Mouse (Mus musculus) limb, embryonic 10.5 days (tissue): ENCODE data around the gene Ttc7b. TPM values are rescaled to one million over a fixed set of nuclear protein-coding genes. Genes with fewer than 3 reads are reported as not detected.
A peak's percentile ranks its signal among the peaks of the same experiment; 100 is the strongest.

Source experiments
- DNase-seq: peaks from one replicate; pipeline ENCODE4 v3.0.0-alpha.2; 2017; ENCODE audit warnings: low spot score
- H3K27ac ChIP-seq: fragments of 300-500 bp; sonication (generic); 2 replicates; pipeline ENCODE4 v1.5.1; 2016; ENCODE audit warnings: mild to moderate bottlenecking
- H3K27me3 ChIP-seq: fragments of 300-500 bp; sonication (generic); 2 replicates; pipeline ENCODE4 v1.6.1; 2016; ENCODE audit warnings: low read depth, mild to moderate bottlenecking; ENCODE audit not compliant: poor library complexity, severe bottlenecking
- H3K36me3 ChIP-seq: fragments of 300-500 bp; sonication (generic); 2 replicates; pipeline ENCODE4 v1.6.1; 2016; ENCODE audit warnings: mild to moderate bottlenecking, moderate library complexity
- H3K4me1 ChIP-seq: fragments of 300-500 bp; sonication (generic); 2 replicates; pipeline ENCODE4 v1.6.1; 2016
- H3K4me3 ChIP-seq: fragments of 300-500 bp; sonication (generic); 2 replicates; pipeline ENCODE4 v1.5.1; 2016; ENCODE audit warnings: mild to moderate bottlenecking, moderate library complexity
- H3K9me3 ChIP-seq: fragments of 300-500 bp; sonication (generic); replicated peaks from 2 replicates; pipeline ENCODE4 v1.6.1; 2016; ENCODE audit warnings: mild to moderate bottlenecking
- WGBS: fragments of 180-500 bp; shearing (Covaris S2); methylation state at CpG from one replicate; pipeline ENCODE4 v1.1.7; 2016; 5-methylcytosine and 5-hydroxymethylcytosine counted together
- polyA plus RNA-seq: library from polyadenylated mRNA; unstranded; fragments of >200 nt; fragmentation: Nextera tagmentation; extraction: Ambion mirVana; gene quantifications from 2 replicates; pipeline ENCODE4 v1.2.1, GENCODE M21; 2016

Ttc7b gene
- polyA plus RNA-seq, 1 experiment from 2014 or later: 4.3 TPM

GRCm38 (mm10) chr12:100414717-100415398, 105.8 kb downstream of the Ttc7b start:
- H3K4me3 ChIP-seq: no peak overlapping the region
- 0 out of 2 replicates have a peak, but pooled peaks cover 3% of the 10 kb centered on the region for H3K4me1 ChIP-seq
- H3K27me3 ChIP-seq: no peaks in the 10 kb centered on the region
- H3K36me3 ChIP-seq: peaks cover 25% of the 10 kb centered on the region
- no peak overlapping the region for H3K27ac ChIP-seq
- no peaks in the 10 kb centered on the region for H3K9me3 ChIP-seq
- DNase-seq: no peak
- 80% methylated on average over 14 of the region's 14 CpGs for WGBS

- WGBS: 89% methylated on average over 11 of the region's 11 CpGs
- Histone ChIP-seq H3K36me3 (peaks cover 9% of the 10 kb centered on the region), H3K9me3 (no peaks in the 10 kb centered on the region), H3K27me3 (no peaks in the 10 kb centered on the region), H3K4me1 (peaks cover 37% of the 10 kb centered on the region), H3K27ac (0 out of 2 replicates have a peak overlapping the region, but pooled peaks have one; percentile 15), H3K4me3 (no peak overlapping the region)
- no peak for DNase-seq
Observed at GRCm38 (mm10) chr12:100408714-100409113, 111.9 kb downstream of the Ttc7b start.

- H3K4me1 ChIP-seq: peaks cover 37% of the 10 kb centered on the region
- H3K27me3 ChIP-seq: no peaks in the 10 kb centered on the region
- no peaks in the 10 kb centered on the region for H3K9me3 ChIP-seq
- no peak overlapping the region for H3K4me3 ChIP-seq
- peaks cover 11% of the 10 kb centered on the region for H3K36me3 ChIP-seq
- DNase-seq: no peak
- 76% methylated on average over 8 of the region's 8 CpGs for WGBS
- H3K27ac ChIP-seq: no peak overlapping the region
Observed at GRCm38 (mm10) chr12:100408143-100408542, 112.5 kb downstream of the Ttc7b start.

- Histone ChIP-seq H3K9me3 (no peaks in the 10 kb centered on the region), H3K27me3 (no peaks in the 10 kb centered on the region), H3K4me3 (no peak overlapping the region), H3K4me1 (peaks cover 37% of the 10 kb centered on the region), H3K27ac (no peak overlapping the region), H3K36me3 (peaks cover 13% of the 10 kb centered on the region)
- 62% methylated on average over 7 of the region's 7 CpGs for WGBS
- no peak for DNase-seq
Observed at GRCm38 (mm10) chr12:100407371-100407770, 113.3 kb downstream of the Ttc7b start.

- Histone ChIP-seq H3K9me3 (no peaks in the 10 kb centered on the region), H3K27ac (0 out of 2 replicates have a peak overlapping the region, but pooled peaks have one; percentile 34), H3K27me3 (no peaks in the 10 kb centered on the region), H3K4me3 (no peak overlapping the region), H3K4me1 (peaks cover 37% of the 10 kb centered on the region), H3K36me3 (peaks cover 23% of the 10 kb centered on the region)
- 88% methylated on average over 11 of the region's 11 CpGs for WGBS
- no peak for DNase-seq
Observed at GRCm38 (mm10) chr12:100406094-100406493, 114.5 kb downstream of the Ttc7b start.

- H3K9me3 ChIP-seq: no peaks in the 10 kb centered on the region
- H3K27ac ChIP-seq: 0 out of 2 replicates have a peak overlapping the region, but pooled peaks have one; percentile 34
- H3K4me1 ChIP-seq: peaks cover 37% of the 10 kb centered on the region
- no peak overlapping the region for H3K4me3 ChIP-seq
- DNase-seq: no peak
- H3K27me3 ChIP-seq: no peaks in the 10 kb centered on the region
- H3K36me3 ChIP-seq: peaks cover 28% of the 10 kb centered on the region
- 89% methylated on average over 8 of the region's 8 CpGs for WGBS
Observed at GRCm38 (mm10) chr12:100405512-100406030, 115.1 kb downstream of the Ttc7b start.

GRCm38 (mm10) chr12:100404430-100404829, 116.2 kb downstream of the Ttc7b start:
- H3K9me3 ChIP-seq: no peaks in the 10 kb centered on the region
- no peak for DNase-seq
- H3K36me3 ChIP-seq: peaks cover 38% of the 10 kb centered on the region
- H3K27me3 ChIP-seq: no peaks in the 10 kb centered on the region
- no peak overlapping the region for H3K27ac ChIP-seq
- H3K4me3 ChIP-seq: no peak overlapping the region
- peaks cover 37% of the 10 kb centered on the region for H3K4me1 ChIP-seq
- WGBS: 78% methylated on average over 3 of the region's 3 CpGs

- no peak for DNase-seq
- no peaks in the 10 kb centered on the region for H3K27me3 ChIP-seq
- 93% methylated on average over 4 of the region's 4 CpGs for WGBS
- peaks cover 39% of the 10 kb centered on the region for H3K36me3 ChIP-seq
- no peak overlapping the region for H3K4me3 ChIP-seq
- H3K4me1 ChIP-seq: peaks cover 22% of the 10 kb centered on the region
- H3K9me3 ChIP-seq: no peaks in the 10 kb centered on the region
- H3K27ac ChIP-seq: no peak overlapping the region
Observed at GRCm38 (mm10) chr12:100403005-100403324, 117.7 kb downstream of the Ttc7b start.

- DNase-seq: no peak
- no peaks in the 10 kb centered on the region for H3K27me3 ChIP-seq
- H3K27ac ChIP-seq: no peak overlapping the region
- no peaks in the 10 kb centered on the region for H3K9me3 ChIP-seq
- 90% methylated on average over 10 of the region's 10 CpGs for WGBS
- peaks cover 39% of the 10 kb centered on the region for H3K36me3 ChIP-seq
- H3K4me3 ChIP-seq: no peak overlapping the region
- peaks cover 20% of the 10 kb centered on the region for H3K4me1 ChIP-seq
Observed at GRCm38 (mm10) chr12:100402296-100403004, 118.2 kb downstream of the Ttc7b start.

GRCm38 (mm10) chr12:100400119-100400518, 120.5 kb downstream of the Ttc7b start:
- H3K27me3 ChIP-seq: no peaks in the 10 kb centered on the region
- peaks cover 48% of the 10 kb centered on the region for H3K36me3 ChIP-seq
- H3K4me3 ChIP-seq: no peak overlapping the region
- DNase-seq: no peak
- no peaks in the 10 kb centered on the region for H3K9me3 ChIP-seq
- WGBS: 87% methylated on average over 3 of the region's 3 CpGs
- H3K4me1 ChIP-seq: no peaks in the 10 kb centered on the region
- H3K27ac ChIP-seq: no peak overlapping the region

GRCm38 (mm10) chr12:100399126-100399727, 121.4 kb downstream of the Ttc7b start:
- no peak for DNase-seq
- H3K36me3 ChIP-seq: peaks cover 57% of the 10 kb centered on the region
- no peaks in the 10 kb centered on the region for H3K27me3 ChIP-seq
- no peaks in the 10 kb centered on the region for H3K4me1 ChIP-seq
- 86% methylated on average over 5 of the region's 5 CpGs for WGBS
- no peaks in the 10 kb centered on the region for H3K9me3 ChIP-seq
- no peak overlapping the region for H3K4me3 ChIP-seq
- H3K27ac ChIP-seq: no peak overlapping the region

GRCm38 (mm10) chr12:100398268-100398943, 122.2 kb downstream of the Ttc7b start:
- Histone ChIP-seq H3K27me3 (no peaks in the 10 kb centered on the region), H3K4me3 (no peak overlapping the region), H3K4me1 (no peaks in the 10 kb centered on the region), H3K27ac (no peak overlapping the region), H3K36me3 (peaks cover 60% of the 10 kb centered on the region), H3K9me3 (no peaks in the 10 kb centered on the region)
- WGBS: 90% methylated on average over 8 of the region's 8 CpGs
- no peak for DNase-seq
